Mouse (Mus musculus) layer of hippocampus, adult 9-11 months (tissue): ENCODE measurements around the gene Tdp1.
"Not testable (repeated sequence)": the region's sequence is repeated elsewhere in the genome, so short reads cannot be mapped to it uniquely, and the experiment has no call there.

Experiments used
- DNase-seq: peaks from one replicate; pipeline ENCODE4 v3.0.0; 2022

Gene Tdp1

GRCm38 (mm10) chr12:99959930-99960329 lies 75.6 kb downstream of the Tdp1 start:
- no peak for DNase-seq

GRCm38 (mm10) chr12:99960675-99961074 lies 76.4 kb downstream of the Tdp1 start:
- DNase-seq, result no peak

GRCm38 (mm10) chr12:99964301-99965202 lies 80.2 kb downstream of the Tdp1 start, which contains the start of gene Kcnk13:
TSS of gene Kcnk13 (plus strand) at chr12:99964499.
- peak; percentile 76 for DNase-seq

- DNase-seq, result peak; percentile 58
Observed at GRCm38 (mm10) chr12:99965203-99966115, 81.1 kb downstream of the Tdp1 start.

- no peak for DNase-seq
Observed at GRCm38 (mm10) chr12:99966116-99966770, 81.9 kb downstream of the Tdp1 start.

- DNase-seq, result peak; percentile 48
Observed at GRCm38 (mm10) chr12:99966881-99967363, 82.6 kb downstream of the Tdp1 start.

- no peak for DNase-seq
Observed at GRCm38 (mm10) chr12:99969906-99970305, 85.6 kb downstream of the Tdp1 start.

GRCm38 (mm10) chr12:99971205-99971894 lies 87.0 kb downstream of the Tdp1 start:
- DNase-seq, result not testable (repeated sequence)

GRCm38 (mm10) chr12:99972825-99973224 lies 88.5 kb downstream of the Tdp1 start:
- DNase-seq, result no peak

GRCm38 (mm10) chr12:99973659-99974058 lies 89.3 kb downstream of the Tdp1 start:
- no peak for DNase-seq

GRCm38 (mm10) chr12:99979541-99979940 lies 95.2 kb downstream of the Tdp1 start:
- DNase-seq, result no peak

GRCm38 (mm10) chr12:99986797-99987196 lies 102.5 kb downstream of the Tdp1 start:
- no peak for DNase-seq

- DNase-seq, result no peak
Observed at GRCm38 (mm10) chr12:99988144-99988543, 103.8 kb downstream of the Tdp1 start.

GRCm38 (mm10) chr12:99992362-99992862 lies 108.1 kb downstream of the Tdp1 start:
- no peak for DNase-seq

GRCm38 (mm10) chr12:99993146-99993890 lies 109.0 kb downstream of the Tdp1 start:
- DNase-seq, result peak; percentile 52

GRCm38 (mm10) chr12:99995951-99996350 lies 111.6 kb downstream of the Tdp1 start:
- peak; percentile 60 for DNase-seq

GRCm38 (mm10) chr12:99999726-100000125 lies 115.4 kb downstream of the Tdp1 start:
- no peak for DNase-seq

GRCm38 (mm10) chr12:100000381-100000780 lies 116.1 kb downstream of the Tdp1 start:
- DNase-seq, result no peak

- no peak for DNase-seq
Observed at GRCm38 (mm10) chr12:100001246-100001645, 116.9 kb downstream of the Tdp1 start.

GRCm38 (mm10) chr12:100001910-100002309 lies 117.6 kb downstream of the Tdp1 start:
- no peak for DNase-seq
